Mouse (Mus musculus): ENCODE data around the gene Hephl1.

- peak; percentile 61 for TF ChIP-seq CTCF (IDR thresholded peaks at IDR 0.05; ENCODE audit: borderline replicate concordance, insufficient read depth, low read depth, low read length)
- no peak for TF ChIP-seq POLR2A (IDR thresholded peaks at IDR 0.05; ENCODE audit: borderline replicate concordance, insufficient read depth, low read length)
These were observed 82.7 kb downstream of the Hephl1 start for GRCm38 (mm10) chr9:15029025-15029727.

Measured in cerebellum, adult 2 months (tissue).